ENCODE assay signal across 12 mouse cellular contexts in the genomic region with DNA sequence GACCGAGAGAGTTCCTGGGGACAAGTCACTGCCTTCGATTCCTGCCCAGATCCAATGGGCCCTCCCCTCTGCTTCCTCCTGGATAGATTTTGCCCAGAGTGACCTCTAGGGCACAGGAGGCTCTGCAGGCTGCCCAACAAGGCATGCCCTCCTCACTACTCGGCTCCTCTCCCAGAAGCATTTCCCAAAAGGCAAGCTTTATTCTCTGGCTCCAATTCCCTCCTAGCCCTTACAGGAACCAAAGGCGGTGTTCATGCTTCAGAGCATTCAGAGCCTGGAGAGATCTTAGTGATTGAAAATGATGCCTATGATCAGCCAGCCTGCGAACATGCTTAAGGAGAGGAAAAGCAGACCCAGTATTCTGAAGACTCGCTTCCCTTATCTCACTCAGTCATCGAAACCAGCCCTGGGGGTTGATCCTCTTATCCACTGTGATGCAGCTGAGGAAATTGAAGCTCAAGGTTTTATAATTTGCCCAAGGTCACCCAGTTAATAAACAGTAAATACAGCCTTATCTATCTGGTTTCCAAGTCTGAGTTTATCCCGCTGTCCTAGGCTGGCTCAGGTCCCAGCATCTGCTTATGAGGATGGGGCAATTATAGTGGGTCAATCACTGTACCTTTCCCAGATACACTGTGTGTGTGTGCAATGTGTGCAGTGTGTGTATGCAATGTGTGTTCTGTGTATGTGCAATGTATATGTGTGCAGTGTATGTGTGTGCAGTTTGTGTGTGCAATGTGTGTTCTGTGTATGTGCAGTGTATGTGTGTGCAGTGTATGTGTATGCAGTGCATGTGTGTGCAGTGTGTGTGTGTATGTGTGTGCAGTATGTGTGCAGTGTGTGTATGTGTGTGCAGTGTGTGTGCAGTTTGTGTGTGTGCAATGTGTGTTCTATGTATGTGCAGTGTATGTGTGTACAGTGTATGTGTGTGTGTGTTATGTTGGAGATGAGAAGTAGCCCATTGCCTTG.
DNase-seq lines count a peak whose midpoint lies in the region; ATAC-seq and TF ChIP-seq lines count a peak whose summit lies in the region.
"Had no signal": no experiment of that assay in that cellular context is flagged by ENCODE, and none has a peak within 500 bp of the region (broad histone marks: within the 10 kb centered on the region; RNA-seq: fewer than 3 reads in every experiment).

No protein-coding gene starts in this region.

- H3K36me3 ChIP-seq in midbrain, postnatal 0 days (ENCODE audit: insufficient read depth, low read length): no peaks in the 10 kb centered on the region
- H3K36me3 ChIP-seq: forebrain, embryonic 12.5 days; heart, embryonic 13.5 days; limb, embryonic 10.5 days had no signal

- 0 out of 2 replicates have a peak, but pooled peaks have one; percentile 20 for ATAC-seq in midbrain, postnatal 0 days (ENCODE audit: low FRiP score)

- no peaks in the 10 kb centered on the region for H3K27me3 ChIP-seq in midbrain, postnatal 0 days (ENCODE audit: insufficient read depth, low read length)
- H3K27me3 ChIP-seq: forebrain, embryonic 12.5 days; heart, embryonic 13.5 days had no signal

- peak; percentile 29 for DNase-seq in cerebellum, adult 11 months
- DNase-seq in cerebellum, adult 11-12 months: no peak
- DNase-seq in layer of hippocampus, adult 2 months (ENCODE audit: low spot score in 2 of 2): no peak
- no peak for DNase-seq in layer of hippocampus, adult 9-11 months
- peak; percentile 53 for DNase-seq in brain, adult 2 months (ENCODE audit: low read depth, low spot score)
- DNase-seq in midbrain, postnatal 0 days (ENCODE audit: low spot score): peak; percentile 21
- DNase-seq in layer of hippocampus, postnatal 10 days (ENCODE audit: low spot score in 2 of 2): no peak
- no peak for DNase-seq in lung, postnatal 10 days
- DNase-seq: kidney, adult 9 months had no signal

- H3K27ac ChIP-seq in layer of hippocampus, adult 2 months: peak overlapping the region; percentile 3; the same call in 1 of the 2 replicates
- no peak overlapping the region; the same call in 1 of the 2 replicates for H3K27ac ChIP-seq in midbrain, postnatal 0 days (ENCODE audit: low read depth, low read length)
- H3K27ac ChIP-seq: forebrain, embryonic 12.5 days; heart, embryonic 13.5 days; limb, embryonic 10.5 days had no signal

- no peak overlapping the region for H3K4me2 ChIP-seq in midbrain, postnatal 0 days (ENCODE audit: low read depth, low read length, poor library complexity, severe bottlenecking)
- H3K4me2 ChIP-seq: forebrain, embryonic 12.5 days; heart, embryonic 13.5 days had no signal

- TF ChIP-seq CTCF in layer of hippocampus, adult 2 months (conservative IDR thresholded peaks at IDR 0.05): no peak
- TF ChIP-seq CTCF in midbrain, postnatal 0 days (IDR thresholded peaks at IDR 0.05): no peak

- no peaks in the 10 kb centered on the region for H3K9me3 ChIP-seq in midbrain, postnatal 0 days (ENCODE audit: low read length)
- H3K9me3 ChIP-seq: forebrain, embryonic 12.5 days; heart, embryonic 13.5 days; limb, embryonic 10.5 days had no signal

- H3K4me3 ChIP-seq in layer of hippocampus, adult 2 months: no peak overlapping the region
- H3K4me3 ChIP-seq in midbrain, postnatal 0 days (ENCODE audit: low read depth, low read length): no peak overlapping the region
- H3K4me3 ChIP-seq: forebrain, embryonic 12.5 days; heart, embryonic 13.5 days; limb, embryonic 10.5 days had no signal

- peaks cover 3% of the 10 kb centered on the region; the same call in 1 of the 2 replicates for H3K4me1 ChIP-seq in midbrain, postnatal 0 days (ENCODE audit: insufficient read depth, low read length)
- H3K4me1 ChIP-seq: forebrain, embryonic 12.5 days; heart, embryonic 13.5 days; limb, embryonic 10.5 days had no signal

- 46% methylated on average over 8 of the region's 8 CpGs for WGBS in midbrain, postnatal 0 days

- H3K9ac ChIP-seq in midbrain, postnatal 0 days (replicated peaks; ENCODE audit: low read length, poor library complexity, severe bottlenecking): no peak overlapping the region
- H3K9ac ChIP-seq: forebrain, embryonic 12.5 days; heart, embryonic 13.5 days had no signal

Comparison
In these comparisons a context has a peak if more than half of its experiments do, and no peak if none do; other contexts are left out.
1. DNase-seq: peak in cerebellum, adult 11 months (single experiment), brain, adult 2 months (single experiment) and midbrain, postnatal 0 days (single experiment); none in cerebellum, adult 11-12 months (single experiment), layer of hippocampus, adult 2 months (0 of 2), layer of hippocampus, adult 9-11 months (single experiment), layer of hippocampus, postnatal 10 days (0 of 2) and lung, postnatal 10 days (single experiment).